Mouse (Mus musculus) lung, embryonic 16.5 days (tissue): ENCODE measurements around the gene Timp3. TPM values are rescaled to one million over a fixed set of nuclear protein-coding genes. Genes with fewer than 3 reads are reported as not detected.
A peak's percentile ranks its signal among the peaks of the same experiment; 100 is the strongest.
"Not testable (repeated sequence)": the region's sequence is repeated elsewhere in the genome, so short reads cannot be mapped to it uniquely, and the experiment has no call there.

Source experiments
- ATAC-seq: fragments of 200-750 bp; cut with Nextera tagmentation; 2 replicates; pipeline ENCODE4 v1.8.0; 2017; ENCODE audit warnings: low read depth, mild to moderate bottlenecking, moderate library complexity
- H3K27ac ChIP-seq: fragments of 300-500 bp; sonication (generic); 2 replicates; pipeline ENCODE4 v1.5.1; 2014; ENCODE audit warnings: mild to moderate bottlenecking, control low read depth, low read length
- H3K27me3 ChIP-seq: fragments of 300-500 bp; sonication (generic); 2 replicates; pipeline ENCODE4 v1.6.1; 2014; ENCODE audit warnings: low read depth, low read length, mixed read lengths; ENCODE audit not compliant: control insufficient read depth, insufficient read depth
- H3K36me3 ChIP-seq: fragments of 300-500 bp; sonication (generic); 2 replicates; pipeline ENCODE4 v1.6.1; 2014; ENCODE audit warnings: low read length; ENCODE audit not compliant: control insufficient read depth, insufficient read depth
- H3K4me1 ChIP-seq: fragments of 300-500 bp; sonication (generic); replicated peaks from 2 replicates; pipeline ENCODE4 v1.6.1; 2014; ENCODE audit warnings: low read length, mixed read lengths; ENCODE audit not compliant: control insufficient read depth, insufficient read depth
- H3K4me2 ChIP-seq: fragments of 300-500 bp; sonication (generic); 2 replicates; pipeline ENCODE4 v1.6.1; 2014; ENCODE audit warnings: low read depth, low read length, control low read depth
- H3K4me3 ChIP-seq: fragments of 300-500 bp; sonication (generic); 2 replicates; pipeline ENCODE4 v1.5.1; 2014; ENCODE audit warnings: mild to moderate bottlenecking, low read length, control low read depth
- H3K9ac ChIP-seq: fragments of 300-500 bp; sonication (generic); 2 replicates; pipeline ENCODE4 v1.6.1; 2014; ENCODE audit warnings: low read length, control low read depth
- H3K9me3 ChIP-seq: fragments of 300-500 bp; sonication (generic); 2 replicates; pipeline ENCODE4 v1.6.1; 2016; ENCODE audit warnings: low read length; ENCODE audit not compliant: control insufficient read depth
- WGBS: fragments of 180-500 bp; shearing (Covaris S2); extraction: QIAGEN DNeasy Blood & Tissue Kit; methylation state at CpG from one replicate; pipeline ENCODE4 v1.1.7; 2014; 5-methylcytosine and 5-hydroxymethylcytosine counted together
- polyA plus RNA-seq: library from polyadenylated mRNA; unstranded; fragments of >200 nt; fragmentation: Nextera tagmentation; extraction: Ambion mirVana; gene quantifications from 2 replicates; pipeline ENCODE4 v1.2.1, GENCODE M21; 2015

The Timp3 gene
- polyA plus RNA-seq, 1 experiment from 2014 or later = 90.5 TPM

DNA sequence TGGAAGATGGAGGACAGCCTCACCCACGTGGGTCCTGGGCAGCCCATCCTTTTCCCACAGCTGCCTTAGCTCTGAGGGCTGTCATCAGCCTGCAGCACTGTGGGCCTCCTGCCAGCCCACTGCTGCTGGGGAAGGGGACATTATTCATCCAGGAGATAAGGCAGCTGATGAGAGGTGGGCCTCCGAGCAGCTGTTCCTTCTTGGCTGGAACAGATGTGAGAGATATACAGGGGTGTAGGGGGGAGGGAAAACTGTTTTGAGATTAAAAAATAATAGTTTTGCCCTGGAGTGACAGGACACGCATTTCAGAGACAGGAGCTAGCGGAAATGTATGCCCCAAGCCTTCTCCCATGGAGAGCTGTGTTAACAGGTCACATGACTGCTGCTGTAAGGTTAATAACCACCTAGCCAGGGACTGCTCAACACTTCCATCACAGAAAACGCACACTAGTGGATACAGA, 65.5 kb downstream of the Timp3 start:
- no peak overlapping the region for H3K27ac ChIP-seq
- peaks cover 41% of the 10 kb centered on the region for H3K4me1 ChIP-seq
- no peak overlapping the region for H3K9ac ChIP-seq
- H3K36me3 ChIP-seq = no peaks in the 10 kb centered on the region
- H3K4me3 ChIP-seq = no peak overlapping the region
- no peaks in the 10 kb centered on the region for H3K9me3 ChIP-seq
- ATAC-seq = peak; percentile 93
- WGBS = 25% methylated on average over 5 of the region's 5 CpGs
- H3K27me3 ChIP-seq = no peaks in the 10 kb centered on the region
- H3K4me2 ChIP-seq = no peak overlapping the region

DNA sequence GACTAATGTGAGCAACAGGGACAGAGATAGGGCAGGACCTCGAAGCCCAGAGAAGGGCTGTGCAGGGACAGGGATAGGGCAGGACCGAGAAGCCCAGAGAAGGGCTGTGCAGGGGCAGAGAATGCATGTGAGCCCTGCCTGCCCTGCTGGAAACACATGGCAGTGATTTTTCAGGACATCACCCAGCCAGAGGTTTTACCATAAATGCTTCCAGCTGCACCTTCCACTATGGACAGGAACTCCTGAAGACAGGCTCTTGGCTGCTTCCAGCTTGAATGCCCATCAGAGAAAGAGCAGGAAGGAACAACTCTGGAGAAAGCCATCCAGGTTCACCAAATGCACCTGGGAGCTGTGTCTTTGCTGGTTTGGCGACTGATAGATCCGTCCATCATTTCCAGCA, 67.2 kb downstream of the Timp3 start:
- Histone ChIP-seq H3K4me1 (peaks cover 41% of the 10 kb centered on the region), H3K9me3 (no peaks in the 10 kb centered on the region), H3K4me3 (no peak overlapping the region), H3K27me3 (no peaks in the 10 kb centered on the region), H3K9ac (no peak overlapping the region), H3K4me2 (no peak overlapping the region), H3K36me3 (no peaks in the 10 kb centered on the region), H3K27ac (no peak overlapping the region)
- no peak for ATAC-seq
- 68% methylated on average over 4 of the region's 4 CpGs for WGBS

DNA sequence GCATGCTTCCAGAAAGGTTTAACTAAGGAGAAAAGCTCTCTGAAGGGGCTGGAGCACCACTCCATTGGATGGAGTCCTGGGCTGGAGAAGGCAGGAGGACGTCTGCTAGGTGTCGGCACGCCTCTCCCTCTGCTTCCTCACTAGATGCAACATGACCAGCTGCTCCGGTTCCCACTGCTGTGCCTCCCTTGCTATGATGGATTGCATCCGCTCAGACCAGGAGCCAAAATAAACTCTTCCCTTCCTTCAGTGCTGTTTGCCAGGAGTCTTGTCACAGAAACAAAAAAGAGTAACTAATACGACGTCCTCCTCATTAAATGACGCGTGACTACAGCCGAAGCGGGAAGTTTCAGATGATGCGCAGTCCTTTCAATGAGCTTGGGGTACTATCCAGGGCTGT, 68.6 kb downstream of the Timp3 start:
- peak; percentile 81 for ATAC-seq
- Histone ChIP-seq H3K4me1 (peaks cover 34% of the 10 kb centered on the region), H3K9ac (no peak overlapping the region), H3K9me3 (no peaks in the 10 kb centered on the region), H3K36me3 (no peaks in the 10 kb centered on the region), H3K4me2 (peak overlapping the region; percentile 18), H3K27me3 (no peaks in the 10 kb centered on the region), H3K27ac (no peak overlapping the region), H3K4me3 (no peak overlapping the region)
- 32% methylated on average over 12 of the region's 12 CpGs for whole genome bisulfite sequencing

DNA sequence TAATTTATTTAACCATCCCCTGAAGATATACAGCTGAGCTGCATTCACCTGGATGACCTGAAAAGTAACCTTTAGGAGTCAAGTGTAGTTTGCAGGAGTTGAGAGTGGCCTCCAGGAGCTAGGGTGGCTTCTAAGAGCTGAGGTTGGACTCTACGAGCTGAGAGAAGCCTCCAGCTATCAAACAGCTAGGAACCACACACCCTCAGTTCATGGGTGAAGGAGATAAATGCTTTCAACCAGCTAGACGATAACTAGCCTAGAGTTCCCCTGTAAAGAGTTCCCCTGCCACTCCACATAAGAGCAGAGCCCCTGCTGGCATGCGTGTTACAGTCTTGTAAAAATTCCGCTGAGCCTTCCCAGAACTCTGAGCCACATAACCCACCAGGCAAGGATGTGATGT, 69.2 kb downstream of the Timp3 start:
- Histone ChIP-seq H3K4me3 (no peak overlapping the region), H3K4me2 (peak overlapping the region; percentile 18), H3K9me3 (no peaks in the 10 kb centered on the region), H3K4me1 (peaks cover 31% of the 10 kb centered on the region), H3K27me3 (no peaks in the 10 kb centered on the region), H3K36me3 (no peaks in the 10 kb centered on the region), H3K9ac (no peak overlapping the region), H3K27ac (no peak overlapping the region)
- 55% methylated on average over 4 of the region's 4 CpGs for WGBS
- ATAC-seq = no peak

DNA sequence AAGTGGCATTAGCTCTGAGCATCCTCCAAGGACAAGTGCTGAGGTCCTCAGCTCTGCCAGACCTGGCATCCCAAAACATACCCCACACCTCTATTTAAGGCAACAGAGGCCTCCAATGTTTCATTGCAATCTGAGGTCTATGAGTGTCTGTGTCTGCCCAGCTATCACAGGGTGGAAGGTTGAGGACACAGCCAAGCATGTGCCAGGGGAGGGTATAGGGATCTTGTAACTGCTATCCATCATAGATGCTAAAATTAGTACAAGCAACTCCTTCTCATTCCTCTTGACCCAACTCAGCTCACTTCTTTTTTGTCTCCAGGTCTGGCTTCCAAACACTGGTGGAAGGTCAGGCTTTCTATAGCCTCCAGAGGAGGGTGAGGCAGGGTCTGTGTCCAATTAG, 71.4 kb downstream of the Timp3 start:
- Histone ChIP-seq H3K36me3 (no peaks in the 10 kb centered on the region), H3K27ac (no peak overlapping the region), H3K4me3 (no peak overlapping the region), H3K4me2 (no peak overlapping the region), H3K4me1 (peaks cover 17% of the 10 kb centered on the region), H3K9ac (no peak overlapping the region), H3K9me3 (no peaks in the 10 kb centered on the region), H3K27me3 (no peaks in the 10 kb centered on the region)
- no peak for ATAC-seq

DNA sequence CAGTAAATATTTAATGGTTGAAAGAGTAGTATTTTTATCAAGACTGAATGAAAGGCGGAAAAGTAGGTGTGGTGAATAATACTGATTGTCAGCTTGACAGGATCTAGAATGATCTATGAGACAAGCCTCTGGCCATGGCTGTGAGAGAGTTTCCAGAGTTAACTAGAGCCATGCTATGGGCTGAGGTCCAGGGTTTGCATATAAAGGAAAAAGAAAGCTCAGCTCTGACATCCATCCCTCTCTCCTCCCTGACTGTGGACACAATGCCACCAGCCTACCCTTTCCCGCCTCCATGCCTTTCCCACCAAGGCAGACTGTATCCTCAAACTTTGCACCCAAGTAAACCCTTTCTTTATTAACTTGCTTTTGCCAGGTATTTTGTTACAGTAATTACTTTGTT, 73.9 kb downstream of the Timp3 start:
- Histone ChIP-seq H3K4me3 (no peak overlapping the region), H3K9ac (no peak overlapping the region), H3K27ac (no peak overlapping the region), H3K36me3 (no peaks in the 10 kb centered on the region), H3K4me2 (no peak overlapping the region), H3K27me3 (no peaks in the 10 kb centered on the region), H3K4me1 (peaks cover 9% of the 10 kb centered on the region), H3K9me3 (no peaks in the 10 kb centered on the region)
- WGBS = 79% methylated on average over 2 of the region's 2 CpGs
- no peak for ATAC-seq

DNA sequence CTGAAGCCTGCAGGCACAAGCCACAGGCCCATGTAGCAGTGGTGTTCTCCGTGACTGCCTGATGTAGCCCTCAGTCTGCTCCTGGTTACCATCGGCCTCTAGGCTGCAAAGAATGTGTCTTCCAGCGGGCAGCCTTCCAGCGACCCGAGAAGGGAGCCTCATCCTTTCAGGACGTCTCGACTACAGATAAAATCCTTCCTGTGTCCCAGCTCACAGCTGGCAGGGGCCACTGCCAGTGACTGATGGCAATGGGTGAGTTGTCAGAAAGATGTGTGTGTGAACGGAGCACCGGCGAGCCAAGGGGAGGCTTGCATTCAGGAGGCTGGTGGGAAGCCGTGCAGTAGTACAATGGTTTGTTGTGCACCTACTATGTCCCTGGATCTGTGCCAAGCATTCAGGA, 75.7 kb downstream of the Timp3 start:
- 32% methylated on average over 11 of the region's 11 CpGs for WGBS
- H3K36me3 ChIP-seq = no peaks in the 10 kb centered on the region
- H3K4me3 ChIP-seq = no peak overlapping the region
- no peak overlapping the region for H3K27ac ChIP-seq
- no peaks in the 10 kb centered on the region for H3K27me3 ChIP-seq
- H3K9ac ChIP-seq = no peak overlapping the region
- no peaks in the 10 kb centered on the region; the same call in 1 of the 2 replicates for H3K4me1 ChIP-seq
- no peaks in the 10 kb centered on the region for H3K9me3 ChIP-seq
- ATAC-seq = peak; percentile 61
- H3K4me2 ChIP-seq = no peak overlapping the region

DNA sequence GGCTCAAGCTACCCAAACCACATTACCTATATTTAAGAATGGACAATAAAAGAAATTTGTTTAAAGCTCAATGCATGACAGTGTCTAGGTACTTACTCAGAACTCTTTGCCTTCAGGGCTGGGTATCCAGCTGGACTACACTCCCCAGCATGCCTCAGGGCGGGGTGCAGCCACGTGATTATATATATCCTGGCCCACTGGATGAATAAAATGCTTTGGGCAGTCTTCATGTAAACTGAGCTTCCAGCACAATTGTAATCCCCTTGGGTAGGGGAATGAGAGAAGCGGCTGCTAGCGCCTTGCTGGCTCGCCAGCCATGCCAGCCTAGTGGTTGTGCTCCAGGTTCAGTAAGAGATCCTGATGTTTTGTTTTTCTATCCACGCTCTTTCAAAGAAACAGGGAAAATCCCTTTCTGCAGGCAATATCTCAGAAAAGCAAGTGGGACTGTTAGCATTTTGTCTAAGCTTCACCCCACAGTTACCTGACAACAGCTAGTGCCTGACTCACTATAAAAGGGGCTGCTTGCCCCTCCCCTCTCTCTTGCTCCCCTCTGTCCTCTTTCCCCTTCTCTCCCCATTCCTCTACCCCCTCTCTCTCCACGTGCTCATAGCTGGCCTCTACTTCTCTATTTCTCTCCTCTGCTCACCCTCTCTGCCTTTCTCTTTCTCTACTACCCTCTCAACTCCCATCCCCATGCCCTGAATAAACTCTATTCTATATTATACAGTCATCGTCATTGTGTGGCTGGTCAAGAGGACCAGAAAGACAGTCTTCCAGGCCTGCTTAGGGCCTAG, 76.4 kb downstream of the Timp3 start:
- Histone ChIP-seq H3K27ac (no peak overlapping the region), H3K4me3 (no peak overlapping the region), H3K27me3 (no peaks in the 10 kb centered on the region), H3K4me1 (no peaks in the 10 kb centered on the region; the same call in 1 of the 2 replicates), H3K9me3 (no peaks in the 10 kb centered on the region), H3K36me3 (no peaks in the 10 kb centered on the region), H3K4me2 (no peak overlapping the region), H3K9ac (no peak overlapping the region)
- peak; percentile 80 for ATAC-seq
- 74% methylated on average over 8 of the region's 8 CpGs for WGBS

DNA sequence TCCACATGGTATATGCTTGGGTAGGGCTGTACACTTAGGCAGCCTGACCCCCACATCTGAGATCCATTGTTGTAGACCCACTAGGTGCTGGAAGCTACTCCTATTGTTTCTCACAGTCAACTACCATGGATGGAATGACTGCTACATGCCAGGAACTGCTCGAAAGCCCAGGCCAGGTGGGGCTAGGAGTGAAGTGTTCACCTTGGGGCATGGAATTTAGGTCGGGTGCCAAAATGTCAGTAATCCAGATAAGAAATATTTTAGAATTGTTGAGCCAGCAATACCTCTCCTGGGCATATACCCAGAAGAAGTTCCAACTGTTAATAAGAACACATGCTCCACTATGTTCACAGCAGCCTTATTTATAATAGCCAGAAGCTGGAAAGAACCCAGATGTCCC, 78.6 kb downstream of the Timp3 start:
- not testable (repeated sequence) for H3K27ac ChIP-seq, H3K4me2 ChIP-seq, H3K4me3 ChIP-seq, H3K36me3 ChIP-seq, H3K27me3 ChIP-seq, H3K9me3 ChIP-seq, H3K9ac ChIP-seq, H3K4me1 ChIP-seq
- peak; percentile 39; the same call in 1 of the 2 replicates for ATAC-seq
- 59% methylated on average over 2 of the region's 2 CpGs for WGBS
